9 mouse cellular contexts compared by ENCODE assay signal in the genomic region with DNA sequence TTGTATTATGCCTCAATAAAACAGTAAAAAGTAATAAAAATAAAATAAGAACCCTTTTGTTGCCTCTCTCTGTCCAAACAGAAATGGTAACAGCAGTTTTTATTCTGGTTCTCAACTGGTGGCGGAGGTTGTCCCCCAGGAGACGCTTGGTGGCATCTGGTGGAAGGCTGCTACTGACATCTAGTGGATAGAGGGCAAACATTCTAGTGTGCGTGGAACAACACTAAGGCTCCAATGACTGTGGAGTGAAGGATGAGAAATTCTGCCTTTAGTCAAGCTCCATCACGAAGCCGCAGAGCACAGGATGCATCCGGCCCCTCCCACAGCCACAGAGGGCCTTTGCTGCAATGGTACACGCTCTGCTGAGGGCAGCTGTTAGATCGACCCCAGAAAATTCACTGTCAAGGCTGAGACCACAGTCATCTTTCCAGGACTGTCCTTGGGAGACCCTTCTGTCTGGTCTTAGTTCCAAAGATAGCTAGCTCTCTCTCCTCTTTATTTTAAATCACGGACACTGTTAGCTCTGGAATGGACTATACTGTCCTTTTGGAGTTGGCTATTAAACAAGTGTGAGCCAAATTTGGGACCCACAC. TPM values are rescaled to one million over a fixed set of nuclear protein-coding genes. Genes with fewer than 3 reads are reported as not detected.
A peak's percentile ranks its signal among the peaks of the same experiment; 100 is the strongest.
DNase-seq lines count a peak whose midpoint lies in the region; ATAC-seq lines count a peak whose summit lies in the region.
"Had no signal": no experiment of that assay in that cellular context is flagged by ENCODE, and none has a peak within 500 bp of the region (broad histone marks: within the 10 kb centered on the region; RNA-seq: fewer than 3 reads in every experiment).

No protein-coding gene starts in this region.

- H3K9ac ChIP-seq in kidney, embryonic 16.5 days (replicated peaks; ENCODE audit: low read length): no peak overlapping the region
- no peak overlapping the region for H3K9ac ChIP-seq in liver, embryonic 13.5 days
- peak overlapping the region; percentile 45; the same call in 1 of the 2 replicates for H3K9ac ChIP-seq in neural tube, embryonic 13.5 days

- H3K4me3 ChIP-seq in kidney, embryonic 16.5 days (ENCODE audit: low read length): no peak overlapping the region
- H3K4me3 ChIP-seq in liver, embryonic 13.5 days (replicated peaks): no peak overlapping the region
- no peak overlapping the region for H3K4me3 ChIP-seq in neural tube, embryonic 13.5 days

- H3K27me3 ChIP-seq in kidney, embryonic 16.5 days (ENCODE audit: insufficient read depth, low read length): no peaks in the 10 kb centered on the region
- H3K27me3 ChIP-seq in liver, embryonic 13.5 days: no peaks in the 10 kb centered on the region
- no peaks in the 10 kb centered on the region for H3K27me3 ChIP-seq in neural tube, embryonic 13.5 days

- no peak overlapping the region for H3K27ac ChIP-seq in kidney, embryonic 16.5 days (ENCODE audit: low read length)
- no peak overlapping the region for H3K27ac ChIP-seq in liver, embryonic 13.5 days
- H3K27ac ChIP-seq in neural tube, embryonic 13.5 days (replicated peaks): no peak overlapping the region

- no peaks in the 10 kb centered on the region for H3K4me1 ChIP-seq in kidney, embryonic 16.5 days (ENCODE audit: insufficient read depth, low read length)
- no peaks in the 10 kb centered on the region for H3K4me1 ChIP-seq in liver, embryonic 13.5 days (replicated peaks)
- no peaks in the 10 kb centered on the region for H3K4me1 ChIP-seq in neural tube, embryonic 13.5 days (replicated peaks)

- peak; percentile 54 for DNase-seq in CD4-positive helper T cell, adult 2 months (ENCODE audit: low read depth, low spot score)
- peak; percentile 74 for DNase-seq in embryo, embryonic 10.5 days (ENCODE audit: low spot score)
- DNase-seq in heart, adult 9 months (ENCODE audit: low spot score in 2 of 2): peak; percentile 9 to 33
- peak; percentile 3 for DNase-seq in liver, embryonic 13.5 days
- DNase-seq in thymus, postnatal 25 days: peak; percentile 62

- 22% methylated on average over 9 of the region's 9 CpGs for WGBS in kidney, embryonic 16.5 days
- 21% methylated on average over 9 of the region's 9 CpGs for WGBS in liver, embryonic 13.5 days (ENCODE audit: insufficient replicate concordance)
- WGBS in neural tube, embryonic 13.5 days: 21% methylated on average over 9 of the region's 9 CpGs

- H3K4me2 ChIP-seq in kidney, embryonic 16.5 days (replicated peaks; ENCODE audit: low read depth, low read length): no peak overlapping the region
- H3K4me2 ChIP-seq in liver, embryonic 13.5 days: no peak overlapping the region
- no peak overlapping the region for H3K4me2 ChIP-seq in neural tube, embryonic 13.5 days

- no peaks in the 10 kb centered on the region for H3K9me3 ChIP-seq in kidney, embryonic 16.5 days (ENCODE audit: low read length)
- H3K9me3 ChIP-seq in liver, embryonic 13.5 days (replicated peaks): no peaks in the 10 kb centered on the region
- H3K9me3 ChIP-seq in neural tube, embryonic 13.5 days: no peaks in the 10 kb centered on the region

- peak; percentile 43 for ATAC-seq in activated CD4-positive, CD25-positive, alpha-beta regulatory T cell, adult 4 months
- ATAC-seq in kidney, embryonic 16.5 days (ENCODE audit: low FRiP score, low TSS enrichment): peak; percentile 83; the same call in 1 of the 2 replicates
- ATAC-seq in liver, embryonic 13.5 days (ENCODE audit: low read depth): no peak
- ATAC-seq in neural tube, embryonic 13.5 days (ENCODE audit: low read depth): peak; percentile 82

- no peaks in the 10 kb centered on the region for H3K36me3 ChIP-seq in kidney, embryonic 16.5 days (ENCODE audit: insufficient read depth, low read length)
- no peaks in the 10 kb centered on the region for H3K36me3 ChIP-seq in liver, embryonic 13.5 days
- no peaks in the 10 kb centered on the region for H3K36me3 ChIP-seq in neural tube, embryonic 13.5 days

RNA-seq across cellular contexts. Expression of a gene that starts 11.6 kb away (rescaled TPM):
- polyA plus RNA-seq in activated CD4-positive, CD25-positive, alpha-beta regulatory T cell, adult 4 months (2017; shearing (Covaris generic)): not detected
- polyA plus RNA-seq in kidney, embryonic 16.5 days (2015; fragmentation: Nextera tagmentation; extraction: Ambion mirVana): not detected in 2 replicates
- polyA plus RNA-seq in liver, embryonic 13.5 days (2015; fragmentation: Nextera tagmentation; extraction: Ambion mirVana): not detected in 2 replicates
- not detected in 2 replicates for polyA plus RNA-seq in neural tube, embryonic 13.5 days (2015; fragmentation: Nextera tagmentation; extraction: Ambion mirVana)
- polyA plus RNA-seq: large intestine, adult 2 months had no signal

RNA-seq across cellular contexts. Expression of a gene that starts 16.8 kb away (rescaled TPM):
- polyA plus RNA-seq in activated CD4-positive, CD25-positive, alpha-beta regulatory T cell, adult 4 months (2017; shearing (Covaris generic)): not detected
- 12.0 and 17.1 TPM in 2 replicates for polyA plus RNA-seq in kidney, embryonic 16.5 days (2015; fragmentation: Nextera tagmentation; extraction: Ambion mirVana)
- not detected in 2 replicates for polyA plus RNA-seq in liver, embryonic 13.5 days (2015; fragmentation: Nextera tagmentation; extraction: Ambion mirVana)
- 0.15 TPM in 1 of 2 replicates, not detected in the other for polyA plus RNA-seq in neural tube, embryonic 13.5 days (2015; fragmentation: Nextera tagmentation; extraction: Ambion mirVana)

RNA-seq across cellular contexts. Expression of a gene that starts 33.0 kb away (rescaled TPM):
- polyA plus RNA-seq in activated CD4-positive, CD25-positive, alpha-beta regulatory T cell, adult 4 months (2017; shearing (Covaris generic)): not detected
- polyA plus RNA-seq in kidney, embryonic 16.5 days (2015; fragmentation: Nextera tagmentation; extraction: Ambion mirVana): not detected in 2 replicates
- not detected in 2 replicates for polyA plus RNA-seq in liver, embryonic 13.5 days (2015; fragmentation: Nextera tagmentation; extraction: Ambion mirVana)
- polyA plus RNA-seq in neural tube, embryonic 13.5 days (2015; fragmentation: Nextera tagmentation; extraction: Ambion mirVana): not detected in 2 replicates
- polyA plus RNA-seq: large intestine, adult 2 months had no signal

RNA-seq across cellular contexts. Expression of a gene that starts 44.0 kb away (rescaled TPM):
- polyA plus RNA-seq in activated CD4-positive, CD25-positive, alpha-beta regulatory T cell, adult 4 months (2017; shearing (Covaris generic)): 1 to 10 TPM; 2.9 to 6.1 TPM
- 3.9 and 4.0 TPM in 2 replicates for polyA plus RNA-seq in kidney, embryonic 16.5 days (2015; fragmentation: Nextera tagmentation; extraction: Ambion mirVana)
- 0.12 and 0.41 TPM in 2 replicates for polyA plus RNA-seq in liver, embryonic 13.5 days (2015; fragmentation: Nextera tagmentation; extraction: Ambion mirVana)
- 12.1 and 15.5 TPM in 2 replicates for polyA plus RNA-seq in neural tube, embryonic 13.5 days (2015; fragmentation: Nextera tagmentation; extraction: Ambion mirVana)

RNA-seq across cellular contexts. Expression of a gene that starts 53.8 kb away (rescaled TPM):
- polyA plus RNA-seq in activated CD4-positive, CD25-positive, alpha-beta regulatory T cell, adult 4 months (2017; shearing (Covaris generic)): 100 to 1,000 TPM; 218 to 252 TPM
- polyA plus RNA-seq in kidney, embryonic 16.5 days (2015; fragmentation: Nextera tagmentation; extraction: Ambion mirVana): 227 and 234 TPM in 2 replicates
- 81.9 and 87.1 TPM in 2 replicates for polyA plus RNA-seq in liver, embryonic 13.5 days (2015; fragmentation: Nextera tagmentation; extraction: Ambion mirVana)
- polyA plus RNA-seq in neural tube, embryonic 13.5 days (2015; fragmentation: Nextera tagmentation; extraction: Ambion mirVana): 299 and 314 TPM in 2 replicates

Comparison
In these comparisons a context has a peak if more than half of its experiments do, and no peak if none do; other contexts are left out.
1. DNase-seq: peak in every context shown above with its lines; median percentile 74 in embryo, embryonic 10.5 days; 62 in thymus, postnatal 25 days; 54 in CD4-positive helper T cell, adult 2 months; 21 in heart, adult 9 months; 3 in liver, embryonic 13.5 days.
2. RNA of a gene that starts 16.8 kb away (polyA plus RNA-seq): 12.0 to 17.1 TPM in kidney, embryonic 16.5 days; 0.15 TPM in neural tube, embryonic 13.5 days, not detected in liver, embryonic 13.5 days and not detected in activated CD4-positive, CD25-positive, alpha-beta regulatory T cell, adult 4 months; every median in the first group is over 10 times any median in the second.